Mouse (Mus musculus) kidney, adult 10 weeks (tissue): Measurements from ENCODE around the gene Abo. TPM values are rescaled to one million over a fixed set of nuclear protein-coding genes. Genes with fewer than 3 reads are reported as not detected.

ENCODE experiments used
- polyA plus RNA-seq: library from polyadenylated mRNA; stranded (reverse); fragments of 350-450 nt; fragmentation: Illumina TruSeq; extraction: RNeasy Lipid Tissue Mini Kit (QIAGEN cat#74804); gene quantifications from one replicate; pipeline ENCODE4 v1.2.3, GENCODE M21; 2014; ENCODE audit warnings: low read depth, low replicate concordance

Gene Abo
- not detected for polyA plus RNA-seq

DNA sequence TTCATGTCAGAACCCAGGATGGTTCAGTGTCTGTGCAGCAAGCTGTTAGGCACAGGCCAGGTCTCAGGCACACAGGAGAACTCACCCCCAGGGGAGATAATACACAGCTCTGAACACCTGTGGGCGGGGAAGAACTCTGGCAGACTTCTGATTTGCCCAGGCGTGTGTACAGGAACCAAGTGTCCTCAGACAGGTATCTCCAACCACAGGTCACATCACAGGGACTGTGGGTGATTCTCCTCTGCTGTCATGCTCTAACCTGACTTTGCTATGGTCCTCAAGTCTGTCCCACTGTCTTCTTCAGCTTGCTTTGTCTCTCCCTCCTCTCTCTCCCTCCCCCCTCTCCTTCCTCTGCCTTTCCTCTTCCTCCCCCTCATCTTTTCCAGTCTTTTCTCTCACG lies at the start of gene Abo:
TSS of gene Abo (minus strand) at position 101 of the 400 bp plus-strand sequence.

DNA sequence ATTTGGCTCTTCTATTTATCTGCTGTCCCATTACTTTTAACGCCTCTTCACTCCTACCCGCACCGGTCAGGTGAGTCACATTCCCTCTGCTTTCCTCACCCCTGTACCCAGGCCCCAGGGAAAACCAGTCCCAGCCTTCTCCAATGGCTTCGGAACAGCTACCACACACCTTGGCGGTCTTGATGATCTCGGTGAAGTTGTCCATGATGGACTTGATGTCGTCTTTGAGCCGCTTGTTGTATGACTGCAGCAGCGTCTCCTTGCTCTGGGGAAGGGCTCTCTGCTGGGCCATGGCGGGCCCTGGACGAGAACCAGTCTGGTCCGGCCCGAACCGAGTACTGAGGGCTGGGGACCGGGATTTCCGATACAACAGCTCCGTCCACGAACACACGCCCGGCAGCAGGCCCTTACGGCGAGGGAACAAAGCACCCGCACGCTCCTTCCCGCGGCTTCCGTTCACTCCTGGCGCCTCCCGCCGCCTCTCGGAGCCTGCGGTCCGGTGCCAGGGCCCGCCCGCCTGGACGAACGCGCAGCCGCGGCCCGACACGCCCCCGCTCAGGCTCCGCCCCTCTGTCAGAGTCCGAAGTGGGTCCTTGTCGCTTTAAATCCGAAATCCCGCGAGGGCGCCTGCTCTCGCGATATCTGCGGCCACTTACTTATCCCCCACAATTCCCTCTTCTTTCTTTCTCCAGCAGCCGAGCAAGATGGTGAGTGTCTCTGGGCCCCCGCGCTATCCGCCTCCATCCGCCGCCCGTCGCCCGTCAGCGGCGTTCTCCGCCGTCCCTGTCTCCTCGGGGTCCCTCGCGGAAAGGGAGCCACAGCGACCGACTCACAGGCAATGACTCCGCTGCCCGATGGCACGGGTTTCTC lies 45.6 kb upstream of the Abo start, which contains the start of the genes Med22 and Rpl7a:
TSS of gene Med22 (minus strand) at position 554 of the 870 bp plus-strand sequence.
TSS of gene Rpl7a (plus strand) at position 641 of the 870 bp plus-strand sequence.

DNA sequence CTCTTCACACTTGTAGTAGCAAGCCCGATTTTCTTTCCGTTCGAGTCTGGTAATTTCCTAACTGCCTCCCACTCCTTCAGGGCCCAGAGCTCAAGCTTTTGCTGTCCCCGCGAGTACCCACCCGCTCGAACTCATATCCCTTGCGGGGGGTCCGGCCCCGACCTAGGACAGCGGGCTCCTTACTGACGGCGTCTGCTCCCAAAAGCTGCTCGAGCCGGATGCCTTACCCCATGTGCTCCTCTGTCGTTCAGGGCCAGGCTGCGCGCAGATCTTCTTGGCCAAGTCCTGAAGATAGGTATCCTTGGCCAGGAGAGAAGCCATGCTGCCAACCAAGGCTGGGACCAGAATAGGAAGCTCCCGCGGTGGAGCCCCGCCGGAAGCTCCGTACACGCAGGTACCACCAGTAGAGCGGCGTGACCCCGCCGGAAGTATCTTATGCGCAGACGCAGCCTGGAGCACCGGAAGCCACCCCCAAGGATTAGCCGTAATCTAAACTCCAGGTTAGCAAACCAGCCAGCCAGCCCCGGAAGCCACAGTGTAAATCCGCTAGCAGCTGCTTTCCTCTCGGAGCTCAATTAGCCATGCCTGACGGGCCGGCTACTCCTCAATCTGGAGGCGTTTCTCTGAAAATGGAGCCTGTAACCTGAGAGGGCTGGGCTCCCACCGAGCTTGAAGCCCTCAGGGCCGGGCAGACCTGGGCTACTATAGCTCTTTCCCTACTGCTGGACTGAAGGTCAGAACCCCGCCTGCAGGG lies 37.9 kb upstream of the Abo start, which contains the start of gene Surf6:
TSS of gene Surf6 (minus strand) at position 413 of the 754 bp plus-strand sequence.

Other genes starting within 250 kb of the Abo start
- not detected for gene Fam69b, start 236.5 kb downstream of the Abo start, polyA plus RNA-seq
- gene Lcn4, start 193.7 kb downstream of the Abo start, polyA plus RNA-seq: not detected
- gene Surf6, start 37.9 kb upstream of the Abo start, polyA plus RNA-seq: 8.7 TPM
- 11.5 TPM for gene Med22, start 45.7 kb upstream of the Abo start, polyA plus RNA-seq
- 37.5 TPM for gene Rpl7a, start 45.8 kb upstream of the Abo start, polyA plus RNA-seq
- gene Surf2, start 51.4 kb upstream of the Abo start, polyA plus RNA-seq: 10.0 TPM
- 45.8 TPM for gene Surf1, start 51.6 kb upstream of the Abo start, polyA plus RNA-seq
- gene Surf4, start 68.9 kb upstream of the Abo start, polyA plus RNA-seq: 62.1 TPM
- not detected for gene Stkld1, start 69.1 kb upstream of the Abo start, polyA plus RNA-seq
- gene Rexo4, start 99.4 kb upstream of the Abo start, polyA plus RNA-seq: 32.3 TPM
- not detected for gene Adamts13, start 108.4 kb upstream of the Abo start, polyA plus RNA-seq
- gene Cacfd1, start 144.9 kb upstream of the Abo start, polyA plus RNA-seq: 17.4 TPM
- gene Slc2a6, start 163.0 kb upstream of the Abo start, polyA plus RNA-seq: not detected
- not detected for gene Mymk, start 207.2 kb upstream of the Abo start, polyA plus RNA-seq
- 0.44 TPM for gene Adamtsl2, start 214.4 kb upstream of the Abo start, polyA plus RNA-seq